Comparison of ENCODE assay signal across 17 mouse cellular contexts in the genomic region with DNA sequence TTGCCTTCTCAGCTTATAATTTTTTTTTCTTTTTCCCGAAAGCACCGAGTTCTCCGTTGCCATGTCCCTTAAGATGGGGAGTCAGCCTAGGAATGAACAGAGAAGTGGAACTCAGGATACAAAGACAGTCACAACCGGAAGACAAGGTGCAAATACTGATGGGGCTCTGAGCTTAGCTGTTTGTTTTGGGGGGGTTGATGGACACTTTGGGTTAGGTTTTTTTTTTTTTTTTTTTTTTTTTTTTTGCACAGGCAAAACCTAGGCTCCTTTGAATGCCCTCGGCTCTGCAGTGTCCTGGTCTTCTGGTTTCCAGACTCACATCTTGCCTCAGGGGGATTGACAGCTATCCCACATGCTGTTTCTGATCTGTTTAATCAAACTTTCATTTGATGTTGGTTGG.
A peak's percentile ranks its signal among the peaks of the same experiment; 100 is the strongest.
DNase-seq lines count a peak whose midpoint lies in the region; ATAC-seq and TF ChIP-seq lines count a peak whose summit lies in the region.
"Had no signal": no experiment of that assay in that cellular context is flagged by ENCODE, and none has a peak within 500 bp of the region (broad histone marks: within the 10 kb centered on the region; RNA-seq: fewer than 3 reads in every experiment).

No protein-coding gene starts in this region.

- H3K36me3 ChIP-seq in ES-E14 (ENCODE audit: control insufficient read depth, insufficient read depth, low read length, poor library complexity, severe bottlenecking) (no peaks in the 10 kb centered on the region), myocyte (ENCODE audit: control insufficient read depth, insufficient read depth) (no peaks in the 10 kb centered on the region)
- H3K36me3 ChIP-seq in embryonic facial prominence, embryonic 15.5 days, result no peaks in the 10 kb centered on the region
- H3K36me3 ChIP-seq: forebrain, embryonic 12.5 days; forebrain, embryonic 15.5 days; hindbrain, embryonic 10.5 days; hindbrain, embryonic 13.5 days; intestine, embryonic 15.5 days had no signal

- no peak overlapping the region for H3K4me2 ChIP-seq in embryonic facial prominence, embryonic 15.5 days (replicated peaks)
- peak overlapping the region; percentile 2 for H3K4me2 ChIP-seq in myocyte (ENCODE audit: low read depth)
- H3K4me2 ChIP-seq: forebrain, embryonic 12.5 days; forebrain, embryonic 15.5 days; heart, embryonic 11.5 days; hindbrain, embryonic 13.5 days; intestine, embryonic 15.5 days had no signal

- H3K9ac ChIP-seq in ES-E14 (ENCODE audit: insufficient read depth, low read depth, low read length, poor library complexity, severe bottlenecking), result no peak overlapping the region
- H3K9ac ChIP-seq in embryonic facial prominence, embryonic 15.5 days, result no peak overlapping the region
- H3K9ac ChIP-seq: forebrain, embryonic 12.5 days; forebrain, embryonic 15.5 days; hindbrain, embryonic 13.5 days; intestine, embryonic 15.5 days had no signal

- no peaks in the 10 kb centered on the region for H3K9me3 ChIP-seq in ES-E14 (ENCODE audit: control insufficient read depth, insufficient read depth, low read depth, low read length)
- H3K9me3 ChIP-seq in embryonic facial prominence, embryonic 15.5 days (replicated peaks), result no peaks in the 10 kb centered on the region
- H3K9me3 ChIP-seq: forebrain, embryonic 12.5 days; forebrain, embryonic 15.5 days; hindbrain, embryonic 10.5 days; hindbrain, embryonic 13.5 days; intestine, embryonic 15.5 days had no signal

- peak; percentile 9 for DNase-seq in heart, adult 11 months
- no peak for DNase-seq in heart, postnatal 4 days
- DNase-seq in ES-E14 (ENCODE audit: low read depth, low spot score), result no peak
- DNase-seq in cerebellum, adult 9-11 months, result no peak
- no peak for DNase-seq in cerebellum, postnatal 25 days
- no peak for DNase-seq in adrenal gland, adult 2 months
- DNase-seq: B cell, adult 2 months had no signal

- in situ Hi-C loops in ES-E14 (cut with MboI; ENCODE audit: low sequenced_read_pairs in 2 of 2, unreplicated experiment in 2 of 2), result no loop called here

- TF ChIP-seq POLR2A in myocyte (IDR thresholded peaks at IDR 0.05; ENCODE audit: insufficient read length, low read depth), result no peak

- WGBS in embryonic facial prominence, embryonic 15.5 days, result 54% methylated on average over 5 of the region's 5 CpGs

- peaks cover 0 to 7% of the 10 kb centered on the region in 2 experiments; a peak in 1 of 4 replicates for H3K4me1 ChIP-seq in ES-E14 (ENCODE audit: control insufficient read depth in 2 of 2, insufficient read depth in 2 of 2, low read length in 2 of 2, poor library complexity in 1 of 2)
- peaks cover 6% of the 10 kb centered on the region for H3K4me1 ChIP-seq in embryonic facial prominence, embryonic 15.5 days
- H3K4me1 ChIP-seq: forebrain, embryonic 12.5 days; forebrain, embryonic 15.5 days; hindbrain, embryonic 10.5 days; hindbrain, embryonic 13.5 days; intestine, embryonic 15.5 days had no signal

- H3K27ac ChIP-seq in ES-E14 (ENCODE audit: insufficient read depth, low read depth, low read length, poor library complexity, severe bottlenecking), result no peak overlapping the region
- peak overlapping the region; percentile 69 for H3K27ac ChIP-seq in embryonic facial prominence, embryonic 15.5 days (replicated peaks)
- H3K27ac ChIP-seq: forebrain, embryonic 12.5 days; forebrain, embryonic 15.5 days; hindbrain, embryonic 10.5 days; hindbrain, embryonic 13.5 days; intestine, embryonic 15.5 days had no signal

- H3K27me3 ChIP-seq in embryonic facial prominence, embryonic 15.5 days, result no peaks in the 10 kb centered on the region
- H3K27me3 ChIP-seq in myocyte (ENCODE audit: control insufficient read depth, insufficient read depth, insufficient read length), result no peaks in the 10 kb centered on the region
- H3K27me3 ChIP-seq: forebrain, embryonic 12.5 days; forebrain, embryonic 15.5 days; hindbrain, embryonic 13.5 days; intestine, embryonic 15.5 days; Patski had no signal

- H3K79me2 ChIP-seq in myocyte (ENCODE audit: control insufficient read depth, insufficient read depth), result no peaks in the 10 kb centered on the region

- H3ac ChIP-seq in myocyte (ENCODE audit: control insufficient read depth, insufficient read length), result no peak overlapping the region

- H3K4me3 ChIP-seq in ES-E14 (ENCODE audit: insufficient read depth in 1 of 2, low read depth in 1 of 2, low read length in 2 of 2, poor library complexity in 1 of 2, severe bottlenecking in 1 of 2) (no peak overlapping the region), myocyte (no peak overlapping the region)
- no peak overlapping the region for H3K4me3 ChIP-seq in embryonic facial prominence, embryonic 15.5 days (replicated peaks)
- H3K4me3 ChIP-seq: erythroblast, embryonic 14.5 days; forebrain, embryonic 12.5 days; forebrain, embryonic 15.5 days; hindbrain, embryonic 10.5 days; hindbrain, embryonic 13.5 days; intestine, embryonic 15.5 days had no signal

- no peak for ATAC-seq in embryonic facial prominence, embryonic 15.5 days (ENCODE audit: insufficient number of reproducible peaks, low FRiP score, low TSS enrichment, low read depth)
- ATAC-seq: forebrain, embryonic 15.5 days; intestine, embryonic 15.5 days had no signal

TF ChIP-seq in ES-E14, 5 proteins besides CTCF, POLR2A, EP300 and RAD21:
- TF ChIP-seq CHD2 (IDR thresholded peaks at IDR 0.05; ENCODE audit: low read depth, low read length) (no peak), ZNF384 (IDR thresholded peaks at IDR 0.05; ENCODE audit: low read depth, low read length) (peak; percentile 66), ZC3H11A (IDR thresholded peaks at IDR 0.05; ENCODE audit: borderline replicate concordance, low read depth, low read length) (no peak)

TF ChIP-seq in myocyte, 11 proteins besides CTCF, POLR2A, EP300 and RAD21:
- no peak for TF ChIP-seq SRF (IDR thresholded peaks at IDR 0.05; ENCODE audit: control insufficient read depth, insufficient read length, low read depth)
- no peak for TF ChIP-seq MYOG (IDR thresholded peaks at IDR 0.05; ENCODE audit: control insufficient read depth in 1 of 3, insufficient read depth in 1 of 3, insufficient read length in 2 of 3, low read depth in 2 of 3)
- no peak for TF ChIP-seq CEBPB (IDR thresholded peaks at IDR 0.05; ENCODE audit: insufficient read depth, poor library complexity, severe bottlenecking)
- no peak for TF ChIP-seq REST (IDR thresholded peaks at IDR 0.05; ENCODE audit: insufficient read depth, insufficient read length)
- no peak for TF ChIP-seq E2F4 (IDR thresholded peaks at IDR 0.05; ENCODE audit: insufficient read depth)
- no peak for TF ChIP-seq MYOD1 (IDR thresholded peaks at IDR 0.05; ENCODE audit: control insufficient read depth in 1 of 3, insufficient read length in 2 of 3, low read depth in 2 of 3)
